Mouse (Mus musculus) embryonic facial prominence, embryonic 12.5 days (tissue): Measurements from ENCODE around the gene Pdpk1. TPM values are rescaled to one million over a fixed set of nuclear protein-coding genes. Genes with fewer than 3 reads are reported as not detected.
"Not testable (repeated sequence)": the region's sequence is repeated elsewhere in the genome, so short reads cannot be mapped to it uniquely, and the experiment has no call there.

Experiments used
- ATAC-seq: fragments of 200-750 bp; cut with Nextera tagmentation; 2 replicates; pipeline ENCODE4 v1.8.0; 2017; ENCODE audit not compliant: insufficient number of reproducible peaks, insufficient read depth, low FRiP score, low TSS enrichment
- H3K27ac ChIP-seq: fragments of 300-500 bp; sonication (generic); 2 replicates; pipeline ENCODE4 v1.5.1; 2016; ENCODE audit warnings: mild to moderate bottlenecking
- H3K27me3 ChIP-seq: fragments of 300-500 bp; sonication (generic); 2 replicates; pipeline ENCODE4 v1.6.1; 2016; ENCODE audit warnings: mild to moderate bottlenecking, moderate library complexity
- H3K36me3 ChIP-seq: fragments of 300-500 bp; sonication (generic); 2 replicates; pipeline ENCODE4 v1.6.1; 2016; ENCODE audit warnings: mild to moderate bottlenecking
- H3K4me1 ChIP-seq: fragments of 300-500 bp; sonication (generic); 2 replicates; pipeline ENCODE4 v1.6.1; 2016
- H3K4me2 ChIP-seq: fragments of 300-500 bp; sonication (generic); replicated peaks from 2 replicates; pipeline ENCODE4 v1.6.1; 2016; ENCODE audit warnings: mild to moderate bottlenecking, moderate library complexity
- H3K4me3 ChIP-seq: fragments of 300-500 bp; sonication (generic); 2 replicates; pipeline ENCODE4 v1.5.1; 2016; ENCODE audit warnings: mild to moderate bottlenecking
- H3K9ac ChIP-seq: fragments of 300-500 bp; sonication (generic); 2 replicates; pipeline ENCODE4 v1.6.1; 2016; ENCODE audit warnings: mild to moderate bottlenecking, moderate library complexity
- H3K9me3 ChIP-seq: fragments of 300-500 bp; sonication (generic); 2 replicates; pipeline ENCODE4 v1.6.1; 2016; ENCODE audit warnings: mild to moderate bottlenecking, moderate library complexity
- WGBS: fragments of 180-500 bp; shearing (Covaris S2); methylation state at CpG from one replicate; pipeline ENCODE4 v1.1.7; 2016; 5-methylcytosine and 5-hydroxymethylcytosine counted together
- polyA plus RNA-seq: library from polyadenylated mRNA; unstranded; fragments of >200 nt; fragmentation: Nextera tagmentation; extraction: Ambion mirVana; gene quantifications from 2 replicates; pipeline ENCODE4 v1.2.1, GENCODE M21; 2016

Pdpk1 gene
- polyA plus RNA-seq, 1 experiment from 2014 or later: 37.6 TPM

GRCm38 (mm10) chr17:24139968-24140367 lies 10.8 kb downstream of the Pdpk1 start:
- Histone ChIP-seq H3K9ac (peak overlapping the region; percentile 92), H3K4me1 (peaks cover 12% of the 10 kb centered on the region), H3K36me3 (no peaks in the 10 kb centered on the region), H3K4me3 (peak overlapping the region; percentile 99), H3K4me2 (peak overlapping the region; percentile 76), H3K27me3 (no peaks in the 10 kb centered on the region), H3K9me3 (no peaks in the 10 kb centered on the region), H3K27ac (no peak overlapping the region)
- ATAC-seq: no peak
- WGBS: 90% methylated on average over 4 of the region's 4 CpGs

GRCm38 (mm10) chr17:24139256-24139655 lies 11.5 kb downstream of the Pdpk1 start:
- Histone ChIP-seq H3K9me3 (no peaks in the 10 kb centered on the region), H3K4me1 (peaks cover 12% of the 10 kb centered on the region), H3K27ac (no peak overlapping the region), H3K27me3 (no peaks in the 10 kb centered on the region), H3K4me3 (no peak overlapping the region), H3K9ac (no peak overlapping the region), H3K36me3 (no peaks in the 10 kb centered on the region), H3K4me2 (no peak overlapping the region)
- no peak for ATAC-seq
- 85% methylated on average over 3 of the region's 3 CpGs for WGBS

- Histone ChIP-seq H3K4me3 (no peak overlapping the region), H3K4me1 (peaks cover 12% of the 10 kb centered on the region), H3K27ac (no peak overlapping the region), H3K36me3 (no peaks in the 10 kb centered on the region), H3K9me3 (no peaks in the 10 kb centered on the region), H3K9ac (no peak overlapping the region), H3K27me3 (no peaks in the 10 kb centered on the region), H3K4me2 (no peak overlapping the region)
- ATAC-seq: no peak
- 84% methylated on average over 2 of the region's 2 CpGs for WGBS
These were observed 13.4 kb downstream of the Pdpk1 start for GRCm38 (mm10) chr17:24137226-24137880.

- H3K4me2 ChIP-seq: no peak overlapping the region
- no peaks in the 10 kb centered on the region for H3K4me1 ChIP-seq
- no peaks in the 10 kb centered on the region for H3K9me3 ChIP-seq
- ATAC-seq: no peak
- no peaks in the 10 kb centered on the region for H3K27me3 ChIP-seq
- H3K36me3 ChIP-seq: no peaks in the 10 kb centered on the region
- no peak overlapping the region for H3K9ac ChIP-seq
- no peak overlapping the region for H3K4me3 ChIP-seq
- H3K27ac ChIP-seq: no peak overlapping the region
These were observed 16.7 kb downstream of the Pdpk1 start for GRCm38 (mm10) chr17:24134062-24134461.

- H3K36me3 ChIP-seq, H3K4me2 ChIP-seq, H3K9me3 ChIP-seq, H3K4me3 ChIP-seq, H3K9ac ChIP-seq, H3K27me3 ChIP-seq, H3K4me1 ChIP-seq, ATAC-seq, H3K27ac ChIP-seq: not testable (repeated sequence)
- 89% methylated on average over 4 of the region's 4 CpGs for WGBS
These were observed 17.8 kb downstream of the Pdpk1 start for GRCm38 (mm10) chr17:24132919-24133318.

- Histone ChIP-seq H3K27ac (no peak overlapping the region), H3K4me2 (no peak overlapping the region), H3K27me3 (no peaks in the 10 kb centered on the region), H3K36me3 (no peaks in the 10 kb centered on the region), H3K4me3 (no peak overlapping the region), H3K4me1 (no peaks in the 10 kb centered on the region), H3K9ac (no peak overlapping the region), H3K9me3 (no peaks in the 10 kb centered on the region)
- ATAC-seq: no peak
- WGBS: 85% methylated on average over 3 of the region's 3 CpGs
These were observed 19.2 kb downstream of the Pdpk1 start for GRCm38 (mm10) chr17:24131570-24131969.

GRCm38 (mm10) chr17:24129246-24129645 lies 21.5 kb downstream of the Pdpk1 start:
- not testable (repeated sequence) for H3K27me3 ChIP-seq, H3K9ac ChIP-seq, ATAC-seq, H3K4me2 ChIP-seq, H3K4me1 ChIP-seq, H3K4me3 ChIP-seq, H3K9me3 ChIP-seq, H3K27ac ChIP-seq, H3K36me3 ChIP-seq
- 93% methylated on average over 4 of the region's 4 CpGs for WGBS

GRCm38 (mm10) chr17:24127592-24127991 lies 23.1 kb downstream of the Pdpk1 start:
- Histone ChIP-seq H3K36me3 (no peaks in the 10 kb centered on the region), H3K4me3 (no peak overlapping the region), H3K4me2 (no peak overlapping the region), H3K27ac (no peak overlapping the region), H3K9me3 (no peaks in the 10 kb centered on the region), H3K27me3 (no peaks in the 10 kb centered on the region), H3K4me1 (no peaks in the 10 kb centered on the region), H3K9ac (no peak overlapping the region)
- WGBS: 88% methylated on average over 1 of the region's 1 CpGs
- ATAC-seq: no peak

- 54% methylated on average over 3 of the region's 3 CpGs for WGBS
- H3K4me1 ChIP-seq: no peaks in the 10 kb centered on the region
- H3K27ac ChIP-seq: no peak overlapping the region
- H3K4me3 ChIP-seq: no peak overlapping the region
- no peak for ATAC-seq
- H3K27me3 ChIP-seq: no peaks in the 10 kb centered on the region
- no peak overlapping the region for H3K4me2 ChIP-seq
- H3K9me3 ChIP-seq: no peaks in the 10 kb centered on the region
- H3K36me3 ChIP-seq: no peaks in the 10 kb centered on the region
- no peak overlapping the region for H3K9ac ChIP-seq
These were observed 23.9 kb downstream of the Pdpk1 start for GRCm38 (mm10) chr17:24126801-24127200.

- no peak overlapping the region for H3K9ac ChIP-seq
- no peaks in the 10 kb centered on the region for H3K9me3 ChIP-seq
- H3K4me1 ChIP-seq: no peaks in the 10 kb centered on the region
- WGBS: 85% methylated on average over 3 of the region's 3 CpGs
- H3K4me2 ChIP-seq: no peak overlapping the region
- H3K36me3 ChIP-seq: no peaks in the 10 kb centered on the region
- no peaks in the 10 kb centered on the region for H3K27me3 ChIP-seq
- ATAC-seq: no peak
- no peak overlapping the region for H3K4me3 ChIP-seq
- H3K27ac ChIP-seq: no peak overlapping the region
These were observed 31.3 kb downstream of the Pdpk1 start for GRCm38 (mm10) chr17:24119446-24119845.

GRCm38 (mm10) chr17:24113031-24113430 lies 37.7 kb downstream of the Pdpk1 start:
- no peaks in the 10 kb centered on the region for H3K9me3 ChIP-seq
- no peaks in the 10 kb centered on the region for H3K27me3 ChIP-seq
- 92% methylated on average over 4 of the region's 4 CpGs for WGBS
- no peak overlapping the region for H3K27ac ChIP-seq
- no peaks in the 10 kb centered on the region for H3K4me1 ChIP-seq
- no peak overlapping the region for H3K4me3 ChIP-seq
- no peak for ATAC-seq
- peaks cover 12% of the 10 kb centered on the region for H3K36me3 ChIP-seq
- H3K9ac ChIP-seq: no peak overlapping the region
- H3K4me2 ChIP-seq: no peak overlapping the region

- no peaks in the 10 kb centered on the region for H3K4me1 ChIP-seq
- H3K4me2 ChIP-seq: no peak overlapping the region
- whole genome bisulfite sequencing: 88% methylated on average over 1 of the region's 1 CpGs
- H3K36me3 ChIP-seq: peaks cover 14% of the 10 kb centered on the region
- H3K9me3 ChIP-seq: no peaks in the 10 kb centered on the region
- no peak overlapping the region for H3K9ac ChIP-seq
- H3K4me3 ChIP-seq: no peak overlapping the region
- no peak overlapping the region for H3K27ac ChIP-seq
- ATAC-seq: no peak
- H3K27me3 ChIP-seq: no peaks in the 10 kb centered on the region
These were observed 39.5 kb downstream of the Pdpk1 start for GRCm38 (mm10) chr17:24111256-24111655.

- WGBS: 68% methylated on average over 1 of the region's 1 CpGs
- ATAC-seq: no peak
- H3K36me3 ChIP-seq: peaks cover 30% of the 10 kb centered on the region
- H3K4me3 ChIP-seq: no peak overlapping the region
- H3K27ac ChIP-seq: no peak overlapping the region
- H3K9me3 ChIP-seq: no peaks in the 10 kb centered on the region
- H3K27me3 ChIP-seq: no peaks in the 10 kb centered on the region
- H3K9ac ChIP-seq: no peak overlapping the region
- no peaks in the 10 kb centered on the region for H3K4me1 ChIP-seq
- H3K4me2 ChIP-seq: no peak overlapping the region
These were observed 41.8 kb downstream of the Pdpk1 start for GRCm38 (mm10) chr17:24108896-24109295.
